Mouse (Mus musculus) ES-Bruce4 (cell line): ENCODE results near the gene Prr15l.

Experiments
- CTCF ChIP-seq: IDR thresholded peaks from one replicate; pipeline ENCODE4 v1.8.1; 2011; ENCODE audit warnings: low read depth, low read length
- EP300 ChIP-seq: IDR thresholded peaks from 2 replicates; pipeline ENCODE4 v1.6.1; 2011; ENCODE audit warnings: low read depth, low read length; ENCODE audit not compliant: insufficient read depth
- POLR2A ChIP-seq: IDR thresholded peaks from one replicate; pipeline ENCODE4 v1.8.1; 2011; ENCODE audit warnings: low read length; ENCODE audit not compliant: insufficient read depth

GRCm38 (mm10) chr11:96966914-96967543 is 39.1 kb downstream of the Prr15l start:
- TF ChIP-seq CTCF (no peak), EP300 (no peak), POLR2A (no peak)
